Comparison of ENCODE assay signal across 21 mouse cellular contexts in the genomic region with DNA sequence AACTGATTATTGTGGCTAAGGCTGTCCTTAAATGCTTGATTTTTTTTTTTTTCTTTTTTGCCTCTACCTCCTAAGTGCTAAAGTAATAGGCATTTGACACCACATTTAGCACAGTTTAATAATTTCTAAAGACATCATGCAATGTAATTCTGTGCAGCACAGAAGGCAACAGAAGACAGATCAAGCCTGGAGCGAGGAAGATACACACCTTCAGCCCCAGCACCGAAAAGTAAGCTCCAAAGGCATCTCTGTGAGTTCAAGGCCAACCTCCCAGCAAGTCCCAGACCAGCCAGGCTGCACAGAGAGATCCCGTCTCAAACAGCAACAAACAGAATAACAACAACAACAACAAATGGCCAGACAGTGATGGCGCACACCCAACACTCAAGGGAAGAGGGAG.
A peak's percentile ranks its signal among the peaks of the same experiment; 100 is the strongest.
DNase-seq lines count a peak whose midpoint lies in the region; ATAC-seq and TF ChIP-seq lines count a peak whose summit lies in the region.
"Had no signal": no experiment of that assay in that cellular context is flagged by ENCODE, and none has a peak within 500 bp of the region (broad histone marks: within the 10 kb centered on the region; RNA-seq: fewer than 3 reads in every experiment).

No protein-coding gene starts in this region.

- 94% methylated on average over 4 of the region's 4 CpGs for WGBS in heart, adult 2 months
- WGBS in midbrain, embryonic 11.5 days: 86% methylated on average over 4 of the region's 4 CpGs
- 91% methylated on average over 4 of the region's 4 CpGs for WGBS in midbrain, embryonic 14.5 days

- peaks cover 14% of the 10 kb centered on the region; the same call in 1 of the 2 replicates for H3K36me3 ChIP-seq in heart, adult 2 months (ENCODE audit: control insufficient read depth, insufficient read depth, low read length)
- no peaks in the 10 kb centered on the region for H3K36me3 ChIP-seq in midbrain, embryonic 11.5 days (ENCODE audit: control insufficient read depth, insufficient read depth, low read length)
- no peaks in the 10 kb centered on the region for H3K36me3 ChIP-seq in midbrain, embryonic 14.5 days (ENCODE audit: control insufficient read depth, insufficient read depth, low read length)

- TF ChIP-seq POLR2A in heart, adult 2 months (IDR thresholded peaks at IDR 0.05; ENCODE audit: insufficient read depth, low read depth, low read length): no peak

- no peak overlapping the region for H3K9ac ChIP-seq in heart, adult 2 months (ENCODE audit: low read depth, low read length)
- H3K9ac ChIP-seq in midbrain, embryonic 11.5 days (ENCODE audit: low read length): no peak overlapping the region
- no peak overlapping the region for H3K9ac ChIP-seq in midbrain, embryonic 14.5 days (replicated peaks; ENCODE audit: low read length)

- no peak for TF ChIP-seq CTCF in gastrocnemius, adult 2 months (IDR thresholded peaks at IDR 0.05)
- TF ChIP-seq CTCF in heart, adult 2 months (IDR thresholded peaks at IDR 0.05): no peak

- no peaks in the 10 kb centered on the region for H3K27me3 ChIP-seq in heart, adult 2 months (ENCODE audit: control insufficient read depth, insufficient read depth, low read length)
- no peaks in the 10 kb centered on the region for H3K27me3 ChIP-seq in midbrain, embryonic 11.5 days (ENCODE audit: control insufficient read depth, insufficient read depth, low read length)
- no peaks in the 10 kb centered on the region for H3K27me3 ChIP-seq in midbrain, embryonic 14.5 days (ENCODE audit: control insufficient read depth, insufficient read depth, low read length)
- H3K27me3 ChIP-seq: CH12.LX, Patski had no signal

- intact Hi-C loops in gastrocnemius, adult 2 months (cut with DNase I): loop anchor here (2.0 to 5.0 kb wide), 2 partner anchors 105 to 216 kb away; no protein-coding TSS in a partner anchor
- intact Hi-C loops in heart, adult 2 months (cut with DNase I): loop anchor here (5.0 kb wide), 2 partner anchors 75 to 135 kb away; a partner anchor contains a TSS

- no peaks in the 10 kb centered on the region for H3K9me3 ChIP-seq in midbrain, embryonic 11.5 days (ENCODE audit: control insufficient read depth, low read length)
- H3K9me3 ChIP-seq in midbrain, embryonic 14.5 days (ENCODE audit: control insufficient read depth, low read length): no peaks in the 10 kb centered on the region
- H3K9me3 ChIP-seq: G1E had no signal

- H3K4me1 ChIP-seq in heart, adult 2 months (ENCODE audit: control insufficient read depth, insufficient read depth, low read length): peaks cover 5% of the 10 kb centered on the region
- 0 out of 2 replicates have a peak, but pooled peaks cover 2% of the 10 kb centered on the region for H3K4me1 ChIP-seq in midbrain, embryonic 11.5 days (ENCODE audit: control insufficient read depth, insufficient read depth, low read length)
- H3K4me1 ChIP-seq in midbrain, embryonic 14.5 days (ENCODE audit: control insufficient read depth, insufficient read depth, low read length): peaks cover 21% of the 10 kb centered on the region

- DNase-seq in gastrocnemius, adult 2 months: no peak
- no peak for DNase-seq in gastrocnemius, adult 18-20 months (ENCODE audit: low spot score)
- DNase-seq in heart, adult 11 months: peak; percentile 80
- no peak for DNase-seq in heart, adult 2 months
- peak; percentile 59 for DNase-seq in midbrain, embryonic 11.5 days (ENCODE audit: low spot score, missing footprints)
- DNase-seq in midbrain, embryonic 14.5 days: no peak
- DNase-seq: adrenal gland, adult 2 months; adrenal gland, adult 8-10 months; adrenal gland, postnatal 10 days; adrenal gland, postnatal 14 days; adrenal gland, postnatal 25 days; adrenal gland, postnatal 36 days; B cell, adult 2 months; cerebellum, adult 11 months; cerebellum, adult 11-12 months; cerebellum, adult 18-20 months had no signal

- no peak for ATAC-seq in midbrain, embryonic 11.5 days (ENCODE audit: low FRiP score)
- ATAC-seq in midbrain, embryonic 14.5 days (ENCODE audit: low FRiP score, low TSS enrichment): no peak
- ATAC-seq: activated CD4-positive, CD25-positive, alpha-beta regulatory T cell, adult 4 months; CD4-positive, CD25-positive, alpha-beta regulatory T cell, adult 4 months; Patski had no signal

- no peak for TF ChIP-seq EP300 in heart, adult 2 months (IDR thresholded peaks at IDR 0.05; ENCODE audit: insufficient read depth, low read depth, low read length)

- H3K79me2 ChIP-seq in heart, adult 2 months (replicated peaks; ENCODE audit: control insufficient read depth, insufficient read depth, low read length): 0 out of 2 replicates have a peak, but pooled peaks cover 2% of the 10 kb centered on the region

- H3K4me2 ChIP-seq in midbrain, embryonic 11.5 days: no peak overlapping the region
- no peak overlapping the region for H3K4me2 ChIP-seq in midbrain, embryonic 14.5 days (ENCODE audit: low read length)

- peak overlapping the region; percentile 81 for H3K27ac ChIP-seq in gastrocnemius, adult 2 months
- no peak overlapping the region for H3K27ac ChIP-seq in heart, adult 2 months
- H3K27ac ChIP-seq in midbrain, embryonic 11.5 days (ENCODE audit: low read depth, low read length): no peak overlapping the region
- no peak overlapping the region for H3K27ac ChIP-seq in midbrain, embryonic 14.5 days (replicated peaks; ENCODE audit: low read depth, low read length)

- H3K4me3 ChIP-seq in gastrocnemius, adult 2 months: no peak overlapping the region
- H3K4me3 ChIP-seq in heart, adult 2 months: no peak overlapping the region
- no peak overlapping the region for H3K4me3 ChIP-seq in midbrain, embryonic 11.5 days (ENCODE audit: low read depth, low read length)
- H3K4me3 ChIP-seq in midbrain, embryonic 14.5 days (replicated peaks; ENCODE audit: low read depth, low read length): no peak overlapping the region

Comparison
In these comparisons a context has a peak if more than half of its experiments do, and no peak if none do; other contexts are left out.
1. DNase-seq: peak in heart, adult 11 months (single experiment) and midbrain, embryonic 11.5 days (single experiment); none in gastrocnemius, adult 2 months (single experiment), gastrocnemius, adult 18-20 months (single experiment), heart, adult 2 months (0 of 2) and midbrain, embryonic 14.5 days (single experiment).